Mouse (Mus musculus): ENCODE data around the gene Man1a2. TPM values are rescaled to one million over a fixed set of nuclear protein-coding genes. Genes with fewer than 3 reads are reported as not detected.

The Man1a2 gene
- total RNA-seq, 2 experiments from 2014 or later, result 111 to 125 TPM

Other genes starting within 250 kb of the Man1a2 start
- gene Tent5c, start 196.2 kb downstream of the Man1a2 start, total RNA-seq (2021), result 10 to 100 TPM; 22.3 to 28.9 TPM
- gene Vtcn1, start 140.0 kb upstream of the Man1a2 start, total RNA-seq (2021), result under 1 TPM; 0.14 to 0.48 TPM
- gene Trim45, start 236.7 kb upstream of the Man1a2 start, total RNA-seq (2021), result 1 to 10 TPM; 5.7 to 6.3 TPM